Mouse (Mus musculus): ENCODE data around the gene Gm21958. TPM values are rescaled to one million over a fixed set of nuclear protein-coding genes. Genes with fewer than 3 reads are reported as not detected.
"Not testable (repeated sequence)": the region's sequence is repeated elsewhere in the genome, so short reads cannot be mapped to it uniquely, and the experiment has no call there.

Gene Gm21958
- polyA plus RNA-seq, 1 experiment = not detected

DNA sequence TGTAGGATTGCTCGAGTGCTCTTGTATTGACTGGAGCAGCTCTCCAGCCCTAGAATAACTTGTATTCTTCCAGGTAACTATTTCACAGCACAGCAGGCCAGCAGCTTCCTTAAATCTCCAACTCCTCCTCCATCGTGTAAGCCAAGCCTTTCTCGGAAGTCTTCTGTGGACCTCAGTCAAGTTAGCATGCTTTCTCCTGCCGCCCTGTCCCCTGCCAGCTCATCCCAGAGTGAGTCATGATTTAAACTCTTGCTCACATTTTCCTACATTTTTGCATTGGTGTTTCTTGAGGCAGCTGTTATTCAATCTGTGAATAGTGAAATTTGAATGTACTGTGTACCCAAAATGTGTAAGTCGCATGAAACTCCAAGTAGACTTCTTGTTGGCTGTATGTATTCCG is 1.3 kb upstream of the Gm21958 start:
- no peak overlapping the region for H3K27ac ChIP-seq (ENCODE audit: insufficient read depth, low read length)
- no peaks in the 10 kb centered on the region for H3K27me3 ChIP-seq (ENCODE audit: control insufficient read depth, insufficient read depth, low read length, poor library complexity, severe bottlenecking)
- H3K9ac ChIP-seq (ENCODE audit: low read depth, poor library complexity, severe bottlenecking) = no peak overlapping the region
- TF ChIP-seq POLR2A (IDR thresholded peaks at IDR 0.05; ENCODE audit: insufficient read depth, low read length) = no peak
- TF ChIP-seq CTCF (IDR thresholded peaks at IDR 0.05; ENCODE audit: low read depth, low read length) = no peak
- no peak for TF ChIP-seq EP300 (IDR thresholded peaks at IDR 0.05; ENCODE audit: insufficient read depth, low read depth, low read length)
- H3K36me3 ChIP-seq (ENCODE audit: control insufficient read depth, insufficient read depth, low read length, poor library complexity, severe bottlenecking) = peaks cover 61% of the 10 kb centered on the region
- H3K4me1 ChIP-seq (ENCODE audit: control insufficient read depth, insufficient read depth, low read length) = no peaks in the 10 kb centered on the region
- no peaks in the 10 kb centered on the region for H3K9me3 ChIP-seq (replicated peaks; ENCODE audit: control insufficient read depth, insufficient read depth, low read length, poor library complexity, severe bottlenecking)
- H3K4me3 ChIP-seq (ENCODE audit: low read depth, low read length) = no peak overlapping the region

- no peaks in the 10 kb centered on the region for H3K27me3 ChIP-seq (ENCODE audit: control insufficient read depth, insufficient read depth, low read length, poor library complexity, severe bottlenecking)
- H3K4me1 ChIP-seq (ENCODE audit: control insufficient read depth, insufficient read depth, low read length) = no peaks in the 10 kb centered on the region
- no peak overlapping the region for H3K9ac ChIP-seq (ENCODE audit: low read depth, poor library complexity, severe bottlenecking)
- H3K36me3 ChIP-seq (ENCODE audit: control insufficient read depth, insufficient read depth, low read length, poor library complexity, severe bottlenecking) = peaks cover 71% of the 10 kb centered on the region
- H3K9me3 ChIP-seq (replicated peaks; ENCODE audit: control insufficient read depth, insufficient read depth, low read length, poor library complexity, severe bottlenecking) = no peaks in the 10 kb centered on the region
- H3K4me3 ChIP-seq (ENCODE audit: low read depth, low read length) = no peak overlapping the region
- H3K27ac ChIP-seq (ENCODE audit: insufficient read depth, low read length) = no peak overlapping the region
- TF ChIP-seq EP300 (IDR thresholded peaks at IDR 0.05; ENCODE audit: insufficient read depth, low read depth, low read length) = no peak
- no peak for TF ChIP-seq CTCF (IDR thresholded peaks at IDR 0.05; ENCODE audit: low read depth, low read length)
- TF ChIP-seq POLR2A (IDR thresholded peaks at IDR 0.05; ENCODE audit: insufficient read depth, low read length) = no peak
These were observed 5.2 kb downstream of the Gm21958 start for GRCm38 (mm10) chr3:54708972-54709371.

- not testable (repeated sequence) for H3K9me3 ChIP-seq (replicated peaks; ENCODE audit: control insufficient read depth, insufficient read depth, low read length, poor library complexity, severe bottlenecking); H3K27ac ChIP-seq (ENCODE audit: insufficient read depth, low read length); H3K27me3 ChIP-seq (ENCODE audit: control insufficient read depth, insufficient read depth, low read length, poor library complexity, severe bottlenecking); H3K9ac ChIP-seq (ENCODE audit: low read depth, poor library complexity, severe bottlenecking); H3K4me3 ChIP-seq (ENCODE audit: low read depth, low read length); H3K4me1 ChIP-seq (ENCODE audit: control insufficient read depth, insufficient read depth, low read length)
- H3K36me3 ChIP-seq (ENCODE audit: control insufficient read depth, insufficient read depth, low read length, poor library complexity, severe bottlenecking) = peaks cover 66% of the 10 kb centered on the region
These were observed 10.0 kb downstream of the Gm21958 start for GRCm38 (mm10) chr3:54704106-54704505.

DNA sequence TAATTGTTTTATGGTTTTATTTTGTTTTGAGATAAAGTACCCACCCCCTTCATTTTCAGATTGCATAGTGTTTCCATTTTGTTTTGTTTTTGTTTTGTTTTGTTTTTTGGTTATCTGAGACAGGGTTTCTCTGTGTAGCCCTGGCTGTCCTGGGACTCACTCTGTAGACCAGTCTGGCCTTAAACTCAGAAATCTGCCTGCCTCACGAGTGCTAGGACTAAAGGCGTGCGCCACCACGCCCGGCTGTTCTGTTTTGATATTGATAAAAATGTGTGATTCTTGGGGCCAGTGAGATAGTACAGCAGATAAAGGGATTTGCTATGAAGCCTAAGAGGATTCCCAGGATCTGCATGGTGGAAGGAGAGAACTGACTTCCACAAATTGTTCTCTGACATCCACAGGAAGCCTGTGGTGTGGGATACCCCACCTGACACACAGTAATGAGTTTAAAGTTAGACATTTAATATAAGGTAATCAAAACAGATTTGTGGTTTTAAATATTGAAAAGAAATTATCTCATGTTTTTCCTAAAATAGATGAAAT is 14.3 kb downstream of the Gm21958 start:
- Histone ChIP-seq H3K9ac (ENCODE audit: low read depth, poor library complexity, severe bottlenecking) (no peak overlapping the region), H3K4me3 (ENCODE audit: low read depth, low read length) (no peak overlapping the region), H3K36me3 (ENCODE audit: control insufficient read depth, insufficient read depth, low read length, poor library complexity, severe bottlenecking) (peaks cover 62% of the 10 kb centered on the region), H3K27ac (ENCODE audit: insufficient read depth, low read length) (no peak overlapping the region), H3K9me3 (replicated peaks; ENCODE audit: control insufficient read depth, insufficient read depth, low read length, poor library complexity, severe bottlenecking) (no peaks in the 10 kb centered on the region), H3K27me3 (ENCODE audit: control insufficient read depth, insufficient read depth, low read length, poor library complexity, severe bottlenecking) (no peaks in the 10 kb centered on the region), H3K4me1 (ENCODE audit: control insufficient read depth, insufficient read depth, low read length) (no peaks in the 10 kb centered on the region)
- TF ChIP-seq POLR2A (IDR thresholded peaks at IDR 0.05; ENCODE audit: insufficient read depth, low read length) = no peak
- TF ChIP-seq EP300 (IDR thresholded peaks at IDR 0.05; ENCODE audit: insufficient read depth, low read depth, low read length) = no peak
- no peak for TF ChIP-seq CTCF (IDR thresholded peaks at IDR 0.05; ENCODE audit: low read depth, low read length)

DNA sequence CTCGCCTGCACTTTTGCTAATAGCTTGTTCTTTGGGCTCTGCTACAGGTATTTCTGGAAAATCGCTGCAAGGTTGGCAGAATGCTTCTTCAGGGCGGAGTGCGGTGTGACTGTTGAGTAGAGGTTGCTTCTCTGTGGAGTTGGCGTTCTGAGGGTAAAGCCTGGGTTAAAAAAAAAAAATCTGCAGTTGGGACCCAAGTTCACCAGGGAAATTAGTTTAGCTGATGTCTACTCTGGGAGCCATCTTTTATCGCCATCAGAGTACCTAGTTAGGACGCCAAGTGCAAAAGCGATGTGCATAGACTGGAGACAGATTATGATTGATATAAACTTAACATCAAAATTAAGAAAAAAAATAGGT is 21.1 kb downstream of the Gm21958 start:
- no peaks in the 10 kb centered on the region for H3K4me1 ChIP-seq (ENCODE audit: control insufficient read depth, insufficient read depth, low read length)
- peak overlapping the region; percentile 100 for H3K4me3 ChIP-seq (ENCODE audit: low read depth, low read length)
- peak overlapping the region; percentile 93 for H3K27ac ChIP-seq (ENCODE audit: insufficient read depth, low read length)
- H3K36me3 ChIP-seq (ENCODE audit: control insufficient read depth, insufficient read depth, low read length, poor library complexity, severe bottlenecking) = peaks cover 24% of the 10 kb centered on the region
- H3K9me3 ChIP-seq (replicated peaks; ENCODE audit: control insufficient read depth, insufficient read depth, low read length, poor library complexity, severe bottlenecking) = no peaks in the 10 kb centered on the region
- no peaks in the 10 kb centered on the region for H3K27me3 ChIP-seq (ENCODE audit: control insufficient read depth, insufficient read depth, low read length, poor library complexity, severe bottlenecking)
- peak overlapping the region; percentile 91 for H3K9ac ChIP-seq (ENCODE audit: low read depth, poor library complexity, severe bottlenecking)
- no peak for TF ChIP-seq EP300 (IDR thresholded peaks at IDR 0.05; ENCODE audit: insufficient read depth, low read depth, low read length)
- TF ChIP-seq CTCF (IDR thresholded peaks at IDR 0.05; ENCODE audit: low read depth, low read length) = no peak
- no peak for TF ChIP-seq POLR2A (IDR thresholded peaks at IDR 0.05; ENCODE audit: insufficient read depth, low read length)

DNA sequence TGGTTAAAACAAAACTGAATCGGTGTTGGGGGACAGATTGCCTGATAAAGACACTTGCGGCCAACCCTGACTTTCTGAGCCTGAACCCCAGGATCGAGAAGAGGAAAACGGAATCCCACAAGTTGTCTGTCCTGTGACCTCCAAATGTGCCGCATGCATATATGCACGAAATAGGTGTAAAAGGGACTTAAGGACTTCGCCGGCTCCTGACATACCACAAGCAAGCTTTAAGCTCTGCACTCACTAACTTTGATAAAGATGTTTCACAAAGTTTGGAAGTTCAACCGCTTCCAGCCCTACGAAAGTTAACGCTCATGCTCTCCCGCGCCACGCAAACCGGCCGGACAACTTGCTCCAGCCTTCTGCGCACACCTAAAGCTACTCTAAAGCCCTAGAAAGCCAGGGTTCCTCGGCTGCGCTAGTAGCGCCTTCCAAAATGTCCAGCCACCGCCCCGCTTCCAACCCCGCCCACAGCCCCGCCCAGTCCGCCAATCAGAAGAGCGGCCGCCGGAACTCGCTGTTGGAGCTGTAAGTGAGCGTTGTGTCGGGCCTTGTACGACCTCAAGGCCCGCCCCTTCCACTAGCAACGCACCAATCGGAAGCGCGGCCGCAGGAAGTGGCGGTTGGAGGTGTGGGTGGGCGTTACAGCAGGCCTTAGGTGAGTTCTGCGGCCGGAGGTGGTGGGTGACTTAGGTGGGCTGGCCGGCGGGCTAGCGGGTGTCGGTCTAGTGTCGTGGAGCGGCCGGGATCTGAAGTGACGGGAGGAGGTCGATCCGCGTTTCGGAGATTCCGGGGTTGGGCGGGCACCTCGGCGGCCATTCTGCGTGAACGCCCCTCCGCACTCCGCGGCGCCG is 21.7 kb downstream of the Gm21958 start, which contains the start of gene Supt20:
TSS of gene Supt20 (plus strand) at position 606 of the 854 bp plus-strand sequence.
- Histone ChIP-seq H3K36me3 (ENCODE audit: control insufficient read depth, insufficient read depth, low read length, poor library complexity, severe bottlenecking) (peaks cover 21% of the 10 kb centered on the region), H3K4me1 (ENCODE audit: control insufficient read depth, insufficient read depth, low read length) (no peaks in the 10 kb centered on the region), H3K27me3 (ENCODE audit: control insufficient read depth, insufficient read depth, low read length, poor library complexity, severe bottlenecking) (no peaks in the 10 kb centered on the region), H3K4me3 (ENCODE audit: low read depth, low read length) (peak within 1 kb of the TSS; percentile 100), H3K27ac (ENCODE audit: insufficient read depth, low read length) (peak within 1 kb of the TSS; percentile 93), H3K9me3 (replicated peaks; ENCODE audit: control insufficient read depth, insufficient read depth, low read length, poor library complexity, severe bottlenecking) (no peaks in the 10 kb centered on the region), H3K9ac (ENCODE audit: low read depth, poor library complexity, severe bottlenecking) (peak within 1 kb of the TSS; percentile 91)
- TF ChIP-seq POLR2A (IDR thresholded peaks at IDR 0.05; ENCODE audit: insufficient read depth, low read length) = peak; percentile 63
- no peak for TF ChIP-seq EP300 (IDR thresholded peaks at IDR 0.05; ENCODE audit: insufficient read depth, low read depth, low read length)
